Mouse (Mus musculus): Measurements from ENCODE around the gene Cox19.

Gene Cox19

DNA sequence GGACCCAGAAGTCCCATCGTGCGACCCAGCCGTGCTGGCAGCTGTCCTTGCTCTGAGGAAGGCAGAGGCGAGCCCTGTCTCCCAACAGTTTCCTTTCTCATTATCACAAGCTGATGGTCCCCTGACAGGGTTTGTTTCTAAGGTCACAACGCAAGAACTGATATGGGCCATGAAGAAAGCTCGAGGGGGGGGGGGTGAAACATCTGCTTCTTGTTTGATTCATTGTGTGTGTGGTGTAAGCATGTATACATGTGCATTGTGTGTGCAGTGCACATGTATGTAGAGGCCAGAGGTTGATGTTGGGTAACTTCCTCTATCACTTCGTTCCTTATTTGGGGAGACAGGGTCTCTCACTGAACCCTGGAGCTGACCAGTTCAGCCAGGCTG, 23.6 kb downstream of the Cox19 start:
- no peak for DNase-seq (ENCODE audit: low spot score)

DNA sequence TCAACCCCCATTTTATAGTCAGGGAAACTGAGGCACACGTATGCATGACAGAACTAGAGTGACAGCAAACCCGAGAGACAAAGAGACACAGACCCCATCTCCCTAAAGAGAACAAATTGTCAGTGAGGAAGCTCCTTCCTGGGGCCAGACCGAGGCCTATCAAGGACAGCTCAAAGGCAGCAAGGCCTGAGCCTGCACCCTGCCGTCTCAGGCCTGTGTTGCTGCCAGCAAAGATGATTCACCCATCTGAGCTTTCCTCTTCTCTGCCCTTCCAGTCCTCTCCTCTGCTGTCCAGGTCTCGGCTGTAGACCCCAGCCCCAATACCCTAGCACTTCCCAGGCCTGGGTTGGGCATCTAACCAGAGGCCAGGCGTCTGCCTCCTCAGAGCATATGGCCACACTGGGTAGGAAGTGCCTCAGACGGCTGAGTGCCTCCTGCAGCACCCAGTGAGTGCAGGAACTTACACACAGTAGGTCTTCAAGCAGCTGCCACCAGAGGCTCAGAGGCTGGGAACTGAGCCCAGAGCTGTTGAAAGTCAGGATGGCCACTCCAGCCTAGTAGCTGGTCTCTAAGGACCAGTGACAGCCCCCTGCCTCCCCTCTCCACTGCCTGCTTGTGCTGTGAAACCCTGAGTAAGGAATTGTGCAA, 24.1 kb downstream of the Cox19 start:
- DNase-seq (ENCODE audit: low spot score), result no peak

DNA sequence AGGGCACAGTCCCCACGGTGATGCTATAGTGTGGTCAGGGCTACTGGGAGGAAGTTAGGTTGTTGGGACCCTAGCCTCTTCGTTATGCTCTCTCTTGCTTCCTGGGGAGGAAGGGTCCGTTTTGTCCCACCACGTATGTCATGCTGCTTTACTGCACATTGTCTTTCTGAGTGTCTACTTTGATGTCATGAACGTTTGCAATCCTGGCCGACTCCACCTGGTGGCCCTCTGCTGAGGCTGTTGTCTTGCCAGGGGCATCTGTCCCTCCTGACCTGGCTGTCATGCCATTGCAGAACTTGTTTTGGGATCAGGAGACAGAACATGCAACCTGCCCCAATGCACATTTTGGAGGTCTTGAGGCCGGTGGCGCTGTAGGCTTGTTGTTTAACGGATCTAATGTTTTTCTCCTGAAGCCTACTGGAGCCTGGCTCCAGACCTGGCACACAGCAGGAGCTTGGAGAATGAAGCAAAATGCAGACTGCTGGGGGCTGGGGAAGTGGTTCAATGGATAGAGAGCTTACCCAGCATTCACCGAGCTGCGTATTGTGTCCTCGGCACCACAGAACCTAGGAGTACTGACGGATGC, 25.0 kb downstream of the Cox19 start:
- DNase-seq (ENCODE audit: low spot score), result no peak

DNA sequence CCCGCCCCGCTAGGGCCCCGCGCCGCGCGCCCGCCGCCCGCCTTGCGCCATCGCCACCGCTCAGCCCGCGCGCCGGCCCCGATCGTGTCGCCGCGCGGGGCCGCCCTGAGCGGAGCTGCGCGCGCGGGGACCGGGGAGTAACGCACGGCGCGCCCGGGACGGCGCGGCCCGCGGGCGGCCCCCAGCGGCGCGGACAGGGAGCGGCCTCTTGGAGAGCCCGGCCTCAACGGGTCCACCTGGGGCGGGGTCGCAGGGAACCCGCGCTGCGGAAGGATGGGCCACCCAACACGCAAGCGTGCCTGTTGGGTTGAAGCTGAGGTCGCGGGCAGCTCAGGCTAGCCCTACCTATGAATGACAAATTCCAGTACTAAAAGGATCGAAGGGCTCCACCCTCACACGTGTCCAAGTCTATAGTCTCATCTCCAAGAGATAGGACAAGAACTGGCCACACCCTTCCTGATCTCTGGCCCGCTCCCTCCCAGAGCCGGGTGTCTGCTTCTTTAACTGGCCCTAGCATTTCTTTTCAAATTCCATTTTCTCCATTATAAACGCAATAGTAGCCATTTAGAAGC, 25.7 kb downstream of the Cox19 start, which contains the start of gene Adap1:
Gene Adap1 (minus strand): TSS at position 228 of the 572 bp plus-strand sequence.
- no peak for DNase-seq (ENCODE audit: low spot score)

DNA sequence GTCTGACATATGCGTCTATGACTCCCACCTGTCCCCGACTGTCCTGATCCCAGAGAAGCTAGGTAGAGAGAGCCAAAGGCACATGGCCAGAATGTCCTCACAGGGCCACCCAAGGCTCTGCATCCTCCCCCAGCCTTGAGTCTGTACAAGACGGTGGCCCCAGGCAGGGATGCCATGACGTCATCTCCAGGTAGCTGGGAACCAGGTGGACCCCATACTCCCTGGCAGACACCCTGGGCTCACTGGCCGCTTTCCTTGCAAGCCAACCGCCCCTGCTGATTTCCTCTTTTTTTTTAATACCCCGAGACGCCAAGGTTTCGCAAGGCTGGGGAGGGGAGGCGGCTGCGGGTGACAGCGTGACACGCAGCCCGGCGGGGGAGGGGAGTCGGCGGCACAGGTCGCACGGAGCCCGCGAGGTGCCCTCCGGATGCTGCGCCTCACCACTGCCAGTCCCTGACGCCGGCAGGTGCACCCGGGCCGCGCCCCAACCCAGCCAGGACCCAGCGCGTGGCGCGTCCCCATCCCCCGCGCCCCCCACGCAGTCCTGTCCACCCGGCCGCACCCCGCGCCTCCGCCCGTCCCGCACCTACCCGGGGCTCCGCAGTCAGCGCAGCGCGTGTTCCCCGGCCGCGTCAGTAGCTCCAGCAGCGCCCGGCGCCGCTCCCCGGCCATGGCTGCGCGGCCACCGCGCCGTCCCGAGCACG, 26.4 kb downstream of the Cox19 start:
- no peak for DNase-seq (ENCODE audit: low spot score)

DNA sequence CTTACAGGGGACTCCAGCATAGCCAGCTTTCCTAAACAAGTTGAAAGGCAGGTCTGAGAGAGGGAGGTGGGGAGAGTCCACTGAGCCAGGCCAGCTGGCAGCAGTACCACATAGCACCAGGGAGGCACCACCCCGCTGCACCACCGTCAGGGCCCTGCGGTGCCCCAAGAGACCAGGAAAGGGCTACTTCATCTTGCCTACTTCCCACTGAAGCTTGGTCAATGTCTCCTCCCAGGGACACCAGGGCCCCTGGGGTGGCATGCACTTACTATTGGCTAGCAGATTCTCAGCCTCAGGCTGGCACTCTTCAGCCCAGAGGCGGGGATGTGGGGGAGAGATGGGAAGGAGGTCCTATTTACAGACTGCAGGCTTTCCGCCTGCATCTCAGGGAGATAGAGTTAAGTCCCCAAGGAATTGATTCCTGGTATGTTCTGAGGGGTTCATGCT, 27.1 kb downstream of the Cox19 start:
- DNase-seq (ENCODE audit: low spot score), result no peak

- DNase-seq (ENCODE audit: low spot score), result no peak
These were observed 27.8 kb downstream of the Cox19 start for GRCm38 (mm10) chr5:139323260-139323924.

GRCm38 (mm10) chr5:139321331-139321730, 29.9 kb downstream of the Cox19 start:
- DNase-seq (ENCODE audit: low spot score), result no peak

- no peak for DNase-seq (ENCODE audit: low spot score)
These were observed 30.8 kb downstream of the Cox19 start for GRCm38 (mm10) chr5:139320424-139320823.

GRCm38 (mm10) chr5:139317751-139318504, 33.3 kb downstream of the Cox19 start:
- peak; percentile 43 for DNase-seq (ENCODE audit: low spot score)

GRCm38 (mm10) chr5:139316982-139317675, 34.1 kb downstream of the Cox19 start:
- no peak for DNase-seq (ENCODE audit: low spot score)

DNA sequence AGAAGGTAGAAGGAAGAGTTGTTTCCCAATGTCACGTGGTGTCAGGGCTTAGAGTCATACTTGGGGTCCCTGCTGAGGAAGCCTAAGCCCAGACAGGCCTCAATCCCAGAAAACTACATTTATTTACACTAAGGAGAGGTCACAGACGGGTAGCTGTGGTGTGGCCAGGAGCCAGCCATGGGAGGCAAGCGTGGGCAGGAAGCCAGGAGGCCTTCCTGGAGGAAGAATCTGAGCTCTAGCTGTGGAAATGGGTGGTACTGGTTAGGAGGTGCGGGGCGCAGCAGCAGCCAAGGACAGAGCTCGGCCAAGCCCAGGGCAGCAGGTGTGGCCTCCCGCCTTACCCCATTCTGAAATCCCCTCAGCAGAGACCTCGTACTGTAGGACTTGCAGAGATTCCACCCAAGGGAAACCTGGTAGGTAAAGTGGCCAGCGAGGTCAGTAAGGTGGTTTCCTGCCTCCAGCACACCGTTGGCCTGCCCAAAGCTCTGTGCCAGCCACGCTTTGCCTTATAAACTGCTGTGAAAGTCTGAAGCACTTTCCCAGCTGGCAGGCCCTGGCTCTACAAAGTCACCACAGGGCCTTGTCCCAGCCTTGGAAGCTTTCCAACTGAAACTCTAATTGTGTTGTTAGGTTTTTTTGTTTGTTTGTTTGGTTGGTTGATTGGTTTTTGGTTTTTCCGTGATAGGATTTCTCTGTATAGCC, 36.1 kb downstream of the Cox19 start:
- DNase-seq (ENCODE audit: low spot score), result no peak

DNA sequence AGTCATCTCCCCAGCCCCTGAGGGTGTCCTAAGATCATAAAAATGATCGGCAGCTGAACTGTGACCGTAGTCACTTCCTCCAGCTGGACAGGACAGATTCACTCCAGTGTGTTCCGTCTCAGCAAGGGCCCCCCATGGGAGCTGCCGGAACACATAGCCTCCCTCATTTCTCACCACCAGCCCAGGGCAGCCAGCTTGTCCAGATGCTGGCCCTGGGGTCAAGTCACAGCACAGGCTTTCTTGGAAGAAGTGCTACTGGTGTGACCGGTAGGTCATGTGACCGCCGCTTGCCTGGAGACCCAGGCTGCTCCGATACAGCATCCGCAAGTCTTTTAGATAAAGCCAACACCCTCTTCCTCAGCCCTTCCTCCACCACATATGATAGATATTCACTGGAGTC, 37.7 kb downstream of the Cox19 start:
- DNase-seq (ENCODE audit: low spot score), result no peak

- no peak for DNase-seq (ENCODE audit: low spot score)
These were observed 39.4 kb downstream of the Cox19 start for GRCm38 (mm10) chr5:139311822-139312221.

DNA sequence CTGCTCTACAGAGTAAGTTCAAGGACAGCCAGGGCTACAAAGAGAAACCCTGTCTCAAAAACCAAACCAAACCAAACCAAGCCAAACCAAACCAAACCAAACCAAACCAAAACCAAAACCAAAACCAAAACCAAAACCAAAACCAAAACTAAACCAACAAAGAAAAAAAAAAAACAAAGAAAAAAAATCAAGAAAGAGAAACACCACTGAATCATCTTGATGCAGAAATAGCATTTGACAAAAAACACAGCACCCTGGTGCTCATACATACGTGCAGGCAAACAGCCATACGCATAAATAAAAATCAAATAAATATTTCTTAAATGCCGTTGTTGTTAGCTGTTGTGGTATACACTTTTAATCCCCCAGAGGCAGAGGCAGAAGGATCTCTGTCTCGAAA, 40.7 kb downstream of the Cox19 start:
- no peak for DNase-seq (ENCODE audit: low spot score)

DNA sequence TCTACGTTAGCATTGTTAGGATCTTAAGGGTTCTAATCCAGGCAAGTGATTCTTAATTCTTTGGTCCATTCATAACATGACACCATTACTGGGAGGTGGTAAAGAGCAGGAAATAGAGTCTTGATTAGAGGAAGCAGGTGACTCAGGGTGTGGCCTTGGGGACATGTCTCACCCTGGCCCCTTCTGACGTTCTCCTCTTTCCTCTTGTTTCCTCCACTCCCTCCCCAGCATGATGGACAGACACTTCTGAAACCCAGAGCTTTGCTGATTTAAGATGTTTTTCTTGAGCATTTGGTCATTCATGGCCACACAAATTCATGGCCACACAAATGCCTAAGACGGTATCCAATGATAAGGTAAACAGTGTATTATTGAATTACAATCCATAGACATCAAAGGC, 41.3 kb downstream of the Cox19 start:
- no peak for DNase-seq (ENCODE audit: low spot score)

DNA sequence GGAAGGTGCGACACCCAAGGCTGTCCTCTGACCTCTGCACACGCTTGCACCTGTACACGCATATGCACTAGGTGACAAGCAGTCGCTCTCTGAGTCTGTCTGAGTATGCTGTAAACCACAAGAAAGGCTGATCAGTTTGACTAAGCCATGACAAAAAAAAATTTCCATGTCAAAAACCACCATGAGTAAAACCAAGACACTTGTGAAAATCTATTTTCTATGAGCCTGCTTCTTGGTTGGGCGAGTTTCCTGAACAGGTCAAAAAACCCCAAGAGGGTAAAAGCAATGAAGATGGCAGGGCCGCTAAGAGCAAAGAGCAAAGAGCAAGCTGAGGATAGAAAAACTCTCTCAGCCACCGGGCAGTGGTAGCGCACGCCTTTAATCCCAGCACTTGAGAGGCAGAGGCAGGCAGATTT, 47.6 kb downstream of the Cox19 start:
- no peak for DNase-seq (ENCODE audit: low spot score)

- no peak for DNase-seq (ENCODE audit: low spot score)
These were observed 49.1 kb downstream of the Cox19 start for GRCm38 (mm10) chr5:139302101-139302500.

GRCm38 (mm10) chr5:139297745-139298144, 53.5 kb downstream of the Cox19 start:
- no peak for DNase-seq (ENCODE audit: low spot score)

- no peak for DNase-seq (ENCODE audit: low spot score)
These were observed 54.1 kb downstream of the Cox19 start for GRCm38 (mm10) chr5:139297092-139297491.

All from testis, postnatal 14 days (tissue).